Mouse (Mus musculus): Measurements from ENCODE around the gene Nodal.

- no peak for TF ChIP-seq POLR2A (IDR thresholded peaks at IDR 0.05; ENCODE audit: borderline replicate concordance, insufficient read depth, low read length)
- TF ChIP-seq CTCF (IDR thresholded peaks at IDR 0.05; ENCODE audit: borderline replicate concordance, insufficient read depth, low read depth, low read length): no peak
Observed at GRCm38 (mm10) chr10:61419146-61419545, 1.4 kb downstream of the Nodal start.
